Mouse (Mus musculus) cortical plate, adult 2 months (tissue): ENCODE results near the gene Fstl1. TPM values are rescaled to one million over a fixed set of nuclear protein-coding genes. Genes with fewer than 3 reads are reported as not detected.

Source experiments
- H3K27ac ChIP-seq: fragments of 200-500 bp; 2 replicates; pipeline ENCODE4 v1.5.1; 2012; ENCODE audit warnings: low read length, control low read depth, inconsistent platforms; ENCODE audit not compliant: insufficient read depth
- H3K4me1 ChIP-seq: fragments of 200-500 bp; 2 replicates; pipeline ENCODE4 v1.6.1; 2011; ENCODE audit warnings: low read length; ENCODE audit not compliant: control insufficient read depth, insufficient read depth
- H3K4me3 ChIP-seq: fragments of 200-500 bp; 2 replicates; pipeline ENCODE4 v1.5.1; 2011; ENCODE audit warnings: mild to moderate bottlenecking, low read length, control low read depth; ENCODE audit not compliant: insufficient read depth
- CTCF ChIP-seq: fragments of 200-500 bp; IDR thresholded peaks from 2 replicates; pipeline ENCODE4 v1.5.1; 2011; ENCODE audit warnings: mild to moderate bottlenecking, control low read depth, low read length; ENCODE audit not compliant: insufficient read depth; ENCODE audit errors: extremely low read depth
- POLR2A ChIP-seq: fragments of 200-500 bp; IDR thresholded peaks from 2 replicates; pipeline ENCODE4 v1.6.1; 2011; ENCODE audit warnings: mild to moderate bottlenecking, low read length, control low read depth; ENCODE audit not compliant: insufficient read depth; ENCODE audit errors: extremely low read depth
- polyA plus RNA-seq: library from polyadenylated mRNA; depleted of rRNA; stranded (reverse); fragments of >200 nt; gene quantifications from 2 replicates; pipeline ENCODE4 v1.2.3, GENCODE M21; 2012

The Fstl1 gene
- polyA plus RNA-seq, 1 experiment, result 19.7 TPM

DNA sequence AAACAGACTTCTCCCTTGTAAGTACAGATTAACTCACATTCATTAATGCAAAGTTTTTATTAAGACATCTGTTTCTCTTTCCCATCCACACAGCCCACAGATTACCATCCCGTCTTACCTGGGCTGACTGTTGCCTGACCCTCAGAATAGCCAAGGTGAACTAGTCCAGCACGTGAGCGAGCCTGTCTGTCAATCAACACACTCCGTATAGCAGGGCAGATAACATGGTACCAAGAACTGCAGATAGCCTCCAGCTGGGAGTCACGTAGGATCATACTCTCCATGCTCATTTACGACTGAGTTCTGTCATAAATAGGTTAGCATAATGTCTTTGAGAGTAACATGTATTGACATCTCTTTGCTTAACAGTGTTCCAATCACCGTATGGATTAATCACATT lies 84.4 kb downstream of the Fstl1 start, which contains the start of gene Gm36028:
Gm36028 (minus strand) TSS at position 118 of the 400 bp plus-strand sequence.
- no peak within 1 kb of the TSS for H3K27ac ChIP-seq
- H3K4me3 ChIP-seq, result no peak within 1 kb of the TSS
- H3K4me1 ChIP-seq, result no peaks in the 10 kb centered on the region
- no peak for TF ChIP-seq POLR2A
- TF ChIP-seq CTCF, result no peak

DNA sequence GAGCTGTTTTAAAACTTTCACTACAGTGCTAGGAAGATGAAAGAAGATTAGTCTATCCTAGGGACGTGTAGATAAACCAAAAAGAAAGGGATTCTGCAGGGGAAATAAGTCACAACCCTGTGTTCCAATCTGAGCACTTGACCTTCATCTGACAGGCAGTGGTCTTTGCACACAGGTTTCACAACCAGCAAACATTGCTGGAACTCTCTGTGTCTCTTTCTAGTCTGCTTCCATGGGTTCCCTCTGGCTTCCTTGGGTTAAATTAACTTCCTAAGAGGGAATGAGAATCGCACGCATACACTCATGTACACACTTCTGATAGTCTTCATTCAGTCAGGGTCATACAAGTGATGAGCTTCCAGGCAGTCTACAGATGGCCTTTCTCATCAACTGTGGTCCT lies 87.2 kb downstream of the Fstl1 start:
- peaks cover 4% of the 10 kb centered on the region; the same call in 1 of the 2 replicates for H3K4me1 ChIP-seq
- no peak overlapping the region for H3K4me3 ChIP-seq
- H3K27ac ChIP-seq, result no peak overlapping the region
- no peak for TF ChIP-seq CTCF
- TF ChIP-seq POLR2A, result no peak

DNA sequence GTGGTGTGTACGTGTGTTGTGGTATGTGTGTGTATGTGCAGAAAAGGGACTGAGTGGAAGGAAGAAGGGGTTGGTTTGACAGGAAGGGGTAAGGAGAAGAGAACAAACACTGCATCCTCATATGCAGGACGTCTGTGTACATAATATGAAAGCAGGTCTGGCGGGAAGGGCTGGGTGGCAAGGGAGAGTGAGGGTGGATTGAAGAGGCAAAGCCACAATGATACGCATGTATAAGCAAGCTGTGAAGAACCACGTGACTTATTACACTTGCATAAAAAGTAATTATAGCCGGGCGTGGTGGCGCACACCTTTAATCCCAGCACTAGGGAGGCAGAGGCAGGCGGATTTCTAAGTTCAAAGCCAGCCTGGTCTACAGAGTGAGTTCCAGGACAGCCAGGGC lies 89.2 kb downstream of the Fstl1 start:
- Histone ChIP-seq H3K27ac (no peak overlapping the region), H3K4me3 (no peak overlapping the region), H3K4me1 (peaks cover 7% of the 10 kb centered on the region; the same call in 1 of the 2 replicates)
- TF ChIP-seq POLR2A (no peak), CTCF (no peak)

DNA sequence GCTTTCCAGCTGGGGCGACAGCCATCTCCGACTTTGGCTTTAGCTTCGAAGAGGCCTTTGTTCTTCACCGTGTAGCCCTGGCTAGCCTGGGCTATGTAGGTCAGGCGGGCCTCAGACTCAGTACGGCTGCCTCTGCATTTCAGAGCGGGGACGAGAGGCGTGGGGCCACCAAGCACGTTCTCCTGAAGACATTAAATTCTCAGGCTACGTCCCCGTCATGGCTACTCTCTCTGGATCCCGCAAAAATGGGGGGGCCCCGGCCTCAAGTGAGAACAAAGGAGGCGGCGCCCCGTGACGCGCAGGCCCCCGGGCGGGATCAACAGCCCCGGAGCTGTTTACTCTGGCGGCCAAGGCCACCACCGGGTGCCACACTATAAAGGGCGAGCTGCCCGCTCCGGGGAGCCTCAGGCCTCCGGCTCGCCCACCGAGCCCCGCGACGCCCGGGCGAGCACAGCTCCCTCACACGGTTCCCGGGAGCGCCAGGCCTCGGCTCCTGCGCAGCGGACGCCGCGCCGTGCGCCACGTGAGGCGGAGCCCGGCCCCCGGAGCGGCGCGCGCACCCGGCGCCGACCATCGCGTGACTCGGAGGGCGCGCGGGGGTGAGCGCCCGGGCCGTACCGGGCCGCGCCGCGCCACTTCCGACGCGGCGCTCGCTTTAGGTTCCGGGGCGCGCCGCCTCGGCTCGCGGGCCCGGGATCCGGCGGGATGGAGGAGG lies 91.3 kb downstream of the Fstl1 start, which contains the start of gene Lrrc58:
Lrrc58 (plus strand) TSS at position 599 of the 715 bp plus-strand sequence.
- H3K4me1 ChIP-seq, result peaks cover 7% of the 10 kb centered on the region; the same call in 1 of the 2 replicates
- TF ChIP-seq CTCF (no peak), POLR2A (peak; percentile 68)
- H3K4me3 ChIP-seq, result peak within 1 kb of the TSS; percentile 94
- peak within 1 kb of the TSS; percentile 98 for H3K27ac ChIP-seq

DNA sequence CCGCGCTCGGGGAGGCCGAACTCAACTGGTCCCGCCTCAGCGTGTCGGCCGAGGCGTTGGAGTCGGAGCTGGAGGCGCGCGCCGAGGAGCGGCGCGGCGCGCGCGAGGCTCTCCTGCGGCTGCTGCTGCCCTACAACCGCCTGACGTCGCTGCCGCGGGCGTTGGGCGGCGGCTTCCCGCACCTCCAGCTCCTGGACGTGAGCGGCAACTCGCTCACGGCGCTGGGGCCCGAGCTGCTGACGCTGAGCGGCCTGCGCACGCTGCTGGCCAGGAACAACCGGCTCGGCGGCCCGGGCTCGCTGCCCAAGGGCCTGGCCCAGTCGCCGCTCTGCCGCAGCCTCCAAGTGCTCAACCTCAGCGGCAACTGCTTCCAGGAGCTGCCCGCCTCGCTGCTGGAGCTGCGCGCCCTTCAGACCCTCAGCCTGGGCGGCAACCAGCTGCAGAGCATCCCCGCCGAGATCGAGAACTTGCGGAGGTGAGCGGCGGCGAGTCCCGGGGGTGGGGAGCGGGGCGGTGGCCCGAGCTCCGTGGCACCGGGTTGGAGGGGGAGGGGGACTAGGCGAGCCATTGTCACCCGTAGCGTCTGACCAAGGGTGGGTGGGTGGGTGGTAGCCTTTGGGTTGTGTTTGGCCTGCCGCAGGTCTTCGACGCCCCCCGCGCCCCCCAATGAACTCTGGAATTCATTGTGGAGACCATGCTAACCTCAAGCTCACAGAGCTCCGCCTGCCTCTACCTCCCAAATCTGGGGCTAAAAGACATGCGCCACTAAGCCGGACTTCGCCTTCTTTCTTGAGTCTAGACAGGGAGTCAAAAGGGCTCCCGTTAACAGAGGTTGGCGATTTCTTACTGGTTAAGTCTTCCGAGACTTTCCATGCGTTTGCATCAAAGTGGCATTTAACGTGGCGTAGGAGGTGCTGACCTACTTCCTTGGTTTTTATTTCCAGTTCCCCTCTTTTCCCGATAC lies 92.1 kb downstream of the Fstl1 start:
- H3K4me3 ChIP-seq, result peak overlapping the region; percentile 94
- peak overlapping the region; percentile 98 for H3K27ac ChIP-seq
- peaks cover 7% of the 10 kb centered on the region; the same call in 1 of the 2 replicates for H3K4me1 ChIP-seq
- no peak for TF ChIP-seq POLR2A
- no peak for TF ChIP-seq CTCF

DNA sequence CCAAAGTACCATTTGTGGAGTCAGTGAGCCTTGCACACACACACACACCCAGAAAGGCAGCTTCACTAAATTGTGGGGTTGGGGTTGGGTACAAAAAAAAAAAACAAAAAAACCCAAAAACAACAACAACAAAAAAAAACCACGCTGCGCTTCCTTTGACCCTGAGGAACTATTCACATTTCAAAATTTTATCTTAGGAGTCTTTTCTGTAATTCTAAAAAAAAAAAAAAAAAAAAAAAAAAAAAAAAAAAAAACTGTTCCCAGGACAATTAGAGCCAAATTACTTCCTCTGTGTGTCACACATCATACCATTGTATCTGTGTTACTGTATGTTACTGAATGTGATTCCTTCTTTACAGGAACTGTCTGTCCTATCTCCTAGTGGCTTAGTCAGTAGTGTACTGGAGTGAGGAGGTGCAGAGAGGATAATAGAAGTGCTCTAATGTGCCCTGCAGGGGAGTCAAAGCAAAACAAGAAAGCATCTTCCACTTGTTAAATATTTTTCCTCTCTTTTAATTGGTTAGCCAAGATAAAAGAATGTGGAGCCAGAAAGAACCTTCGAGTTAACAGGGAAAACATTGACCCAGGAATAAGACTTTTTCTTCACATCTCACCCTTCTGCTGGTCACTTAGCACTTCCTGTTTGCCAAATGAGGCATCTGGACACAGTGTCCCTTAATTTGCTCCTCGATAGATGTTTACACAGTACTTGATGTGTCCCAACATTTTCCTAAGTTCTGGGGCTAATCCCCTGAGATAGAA lies 93.0 kb downstream of the Fstl1 start:
- no peak for TF ChIP-seq POLR2A
- no peak for TF ChIP-seq CTCF
- H3K4me1 ChIP-seq, result peaks cover 8% of the 10 kb centered on the region; the same call in 1 of the 2 replicates
- peak overlapping the region; percentile 94 for H3K4me3 ChIP-seq
- H3K27ac ChIP-seq, result peak overlapping the region; percentile 91

DNA sequence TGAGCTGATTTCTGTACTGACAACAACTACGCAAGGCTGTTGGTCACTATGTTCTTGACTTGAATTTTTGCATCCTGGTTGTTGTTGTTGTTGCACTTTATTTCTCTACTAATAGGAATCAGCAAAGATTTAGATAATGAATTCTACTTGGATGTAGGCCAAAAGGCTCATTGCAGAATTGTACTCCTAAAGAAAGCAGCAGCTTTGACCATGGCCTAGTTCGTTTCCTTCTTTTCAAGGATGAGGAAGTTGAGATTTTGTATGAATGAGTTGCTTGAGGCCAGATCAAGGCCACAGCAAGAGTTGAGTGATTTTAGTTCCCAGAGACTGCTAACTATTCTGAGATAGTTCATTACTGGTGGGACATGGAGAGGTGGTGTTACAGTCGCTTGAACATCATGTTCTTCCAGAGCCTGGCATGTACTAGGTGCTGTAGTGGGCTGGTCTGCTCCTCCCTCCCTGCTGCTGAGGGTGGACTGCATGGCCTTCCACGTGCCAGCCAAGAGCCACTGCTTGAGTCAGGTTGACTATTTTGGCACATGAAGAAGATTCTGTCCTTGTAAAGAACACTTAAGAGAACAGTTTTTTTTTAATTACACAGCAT lies 94.5 kb downstream of the Fstl1 start:
- TF ChIP-seq CTCF, result no peak
- no peak for TF ChIP-seq POLR2A

DNA sequence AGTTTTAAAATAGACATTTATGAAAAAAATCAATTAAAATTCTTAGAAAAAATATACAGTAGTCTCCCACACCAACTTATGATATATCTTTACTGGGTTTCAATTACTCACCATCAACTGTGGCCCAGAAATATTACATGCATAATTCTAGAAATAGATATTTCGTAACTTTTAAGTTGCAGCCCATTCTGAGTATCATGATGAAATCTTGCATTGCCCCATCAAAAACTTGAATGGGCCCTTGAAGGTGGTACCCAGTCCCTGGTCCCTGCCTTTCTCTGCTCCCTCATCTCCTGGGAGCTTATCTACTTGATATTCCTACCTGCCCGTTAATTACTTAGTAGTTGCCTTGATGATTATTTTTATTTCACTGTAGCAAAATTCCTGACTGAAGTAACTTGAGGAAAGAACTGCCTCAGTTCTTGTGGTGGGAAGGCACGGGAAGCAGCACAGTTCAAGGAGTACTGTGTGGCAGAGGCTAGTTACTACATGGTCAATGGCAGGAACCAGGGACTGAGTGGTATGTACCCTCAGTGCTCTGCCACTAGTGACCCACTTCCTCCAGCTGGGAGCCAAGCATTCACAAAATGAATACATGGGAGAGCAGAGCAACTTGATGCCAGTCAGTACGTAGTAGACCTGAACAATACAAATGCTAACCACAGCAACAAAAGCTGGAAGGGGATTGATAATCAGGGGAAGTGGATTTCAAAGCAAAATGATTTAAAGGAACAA lies 98.0 kb downstream of the Fstl1 start:
- Histone ChIP-seq H3K4me1 (peaks cover 9% of the 10 kb centered on the region), H3K27ac (no peak overlapping the region), H3K4me3 (no peak overlapping the region)
- no peak for TF ChIP-seq CTCF
- no peak for TF ChIP-seq POLR2A

More for the DNA sequence above, 94.5 kb downstream of the Fstl1 start:
- H3K4me3 ChIP-seq, result no peak overlapping the region; the same call in 1 of the 2 replicates
- peak overlapping the region; percentile 88; the same call in 1 of the 2 replicates for H3K27ac ChIP-seq
- H3K4me1 ChIP-seq, result peaks cover 9% of the 10 kb centered on the region
